Mouse (Mus musculus): ENCODE data around the gene Iqgap1.

Gene Iqgap1

GRCm38 (mm10) chr7:80843176-80843575 is 17.4 kb upstream of the Iqgap1 start:
- DNase-seq = no peak

DNA sequence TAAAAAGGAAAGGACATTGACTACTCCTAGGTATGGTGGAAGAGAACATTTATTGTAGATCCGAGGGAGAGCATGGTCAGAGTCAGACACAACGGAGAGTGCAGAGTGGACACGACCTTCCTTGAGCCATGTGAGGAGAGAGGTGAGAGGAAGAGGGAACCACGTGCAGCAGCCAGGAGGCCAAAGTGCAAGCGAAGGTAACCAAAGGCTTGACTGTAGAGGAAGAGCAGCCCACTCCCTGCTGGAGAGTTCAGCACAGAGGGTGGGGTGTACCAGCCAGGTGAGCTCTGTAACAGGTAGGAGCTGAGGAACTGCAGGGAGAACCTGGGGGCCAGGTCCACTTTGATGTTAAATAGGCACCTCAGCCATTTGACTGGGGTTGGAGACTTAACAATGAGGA is 16.4 kb upstream of the Iqgap1 start:
- no peak for DNase-seq

DNA sequence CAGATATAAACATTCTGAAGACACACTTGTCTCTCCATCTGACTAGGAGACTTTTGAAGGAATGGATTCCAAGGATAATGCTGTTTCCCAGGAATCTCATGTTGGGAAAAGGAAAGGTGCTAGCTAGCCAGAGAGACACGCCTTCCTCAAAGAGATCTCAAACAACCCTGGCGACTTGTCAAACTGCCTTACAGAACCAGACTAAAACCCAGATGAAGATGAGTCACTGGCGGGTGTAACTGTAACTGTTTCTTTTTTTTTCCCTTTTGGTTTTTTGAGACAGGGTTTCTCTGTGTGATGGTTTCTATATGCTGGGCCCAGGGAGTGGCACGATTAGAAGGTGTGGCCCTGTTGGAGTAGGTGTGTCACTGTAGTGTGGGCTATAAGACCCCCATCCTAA is 15.2 kb upstream of the Iqgap1 start:
- DNase-seq = peak; percentile 49

GRCm38 (mm10) chr7:80840241-80840640 is 14.5 kb upstream of the Iqgap1 start:
- no peak for DNase-seq

GRCm38 (mm10) chr7:80839755-80840154 is 14.0 kb upstream of the Iqgap1 start:
- no peak for DNase-seq

DNA sequence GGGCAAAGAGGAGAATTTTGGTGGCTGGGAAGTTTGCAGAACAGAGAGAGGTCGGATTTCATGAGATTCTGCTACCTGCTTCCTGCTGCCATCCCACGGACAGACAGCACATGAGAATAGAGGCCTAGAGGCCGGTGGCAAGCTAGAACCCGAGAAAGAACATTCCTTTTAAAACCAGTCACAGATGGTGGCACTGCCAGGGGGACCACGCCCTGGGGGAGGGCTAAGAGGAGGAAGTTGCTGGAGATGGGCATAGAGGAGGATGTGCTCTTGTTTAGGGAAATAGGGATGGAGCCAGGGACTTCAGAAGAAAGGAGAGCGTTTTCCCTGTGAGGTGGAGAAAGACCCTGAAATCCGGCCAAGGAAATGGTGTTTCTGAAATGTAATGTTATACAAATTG is 12.5 kb upstream of the Iqgap1 start:
- DNase-seq = no peak

GRCm38 (mm10) chr7:80837736-80838135 is 12.0 kb upstream of the Iqgap1 start:
- DNase-seq = no peak

DNA sequence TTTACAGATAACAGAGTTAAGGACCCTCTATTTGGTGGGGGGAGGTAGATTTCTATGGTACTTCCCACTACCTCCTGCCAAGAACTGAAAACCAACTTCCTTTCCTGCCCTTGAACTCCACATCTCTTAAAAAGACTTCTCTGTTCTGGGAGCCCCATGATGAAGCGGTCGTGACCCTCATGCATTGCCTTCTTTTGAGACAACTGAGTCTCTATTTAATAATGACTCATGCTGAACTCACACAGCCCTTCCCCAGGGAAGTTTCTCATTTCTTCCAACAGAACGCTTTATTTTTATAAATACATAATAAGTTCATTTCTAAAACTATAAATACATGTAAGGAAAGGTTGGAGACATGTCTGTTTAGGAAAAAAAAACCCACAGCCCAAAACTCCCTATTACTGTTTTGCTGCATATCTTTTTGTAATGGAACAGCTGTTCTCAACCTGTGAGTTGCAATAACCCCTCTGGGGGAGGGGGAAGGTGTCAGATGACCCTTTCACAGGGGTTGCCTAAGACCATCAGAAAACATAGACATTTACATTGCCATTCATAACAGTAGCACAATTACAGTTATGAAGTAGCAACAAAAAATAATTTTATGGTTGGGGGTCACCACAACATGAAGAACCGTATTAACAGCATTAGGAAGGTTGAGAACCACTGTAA is 10.3 kb upstream of the Iqgap1 start:
- DNase-seq = no peak

GRCm38 (mm10) chr7:80833651-80834532 is 8.1 kb upstream of the Iqgap1 start:
- no peak for DNase-seq

DNA sequence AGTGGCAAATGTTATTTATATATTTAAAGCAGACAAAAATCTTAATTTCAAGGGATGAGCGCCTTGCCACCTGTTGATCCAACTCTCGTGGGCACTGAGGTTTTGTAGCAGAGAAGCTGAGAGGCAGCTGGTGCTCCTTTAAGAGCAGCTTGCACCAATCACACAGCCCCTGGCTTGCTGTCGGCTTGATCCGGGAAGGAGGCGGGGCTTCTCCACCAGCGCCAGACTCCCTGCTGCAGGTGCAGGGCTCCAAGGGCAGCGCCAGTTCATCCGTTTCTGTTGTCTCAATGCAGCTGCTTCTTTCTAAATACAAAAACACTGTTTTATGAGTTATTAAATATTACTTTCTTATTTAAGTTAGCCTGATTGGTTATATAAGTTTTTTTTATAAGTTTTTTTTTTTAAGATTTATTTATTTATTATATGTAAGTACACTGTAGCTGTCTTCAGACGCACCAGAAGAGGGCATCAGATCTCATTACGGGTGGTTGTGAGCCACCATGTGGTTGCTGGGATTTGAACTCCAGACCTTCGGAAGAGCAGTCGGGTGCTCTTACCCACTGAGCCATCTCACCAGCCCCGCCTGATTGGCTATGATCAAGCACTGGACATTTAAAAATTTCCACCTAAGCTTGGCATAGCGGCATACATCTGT is 7.3 kb upstream of the Iqgap1 start:
- peak; percentile 13 for DNase-seq

DNA sequence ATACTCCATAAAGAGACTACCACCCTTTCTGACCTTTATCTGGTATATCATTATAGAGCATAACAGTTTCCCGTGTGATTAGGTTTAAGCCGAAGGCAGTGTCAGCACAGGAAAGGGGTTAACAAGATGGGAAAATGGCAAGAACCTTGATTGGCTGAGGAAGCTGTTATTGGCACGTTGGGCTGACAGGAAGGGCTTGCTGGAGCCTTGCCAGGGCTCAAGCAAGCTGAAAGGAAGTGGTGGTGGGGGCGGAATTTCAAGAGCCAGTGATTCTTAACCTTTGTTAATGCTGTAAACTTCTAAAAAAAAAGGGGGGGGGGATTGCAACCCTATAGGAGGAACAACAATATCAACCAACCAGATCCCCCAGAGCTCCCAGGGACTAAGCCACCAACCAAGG is 6.4 kb upstream of the Iqgap1 start:
- no peak for DNase-seq

DNA sequence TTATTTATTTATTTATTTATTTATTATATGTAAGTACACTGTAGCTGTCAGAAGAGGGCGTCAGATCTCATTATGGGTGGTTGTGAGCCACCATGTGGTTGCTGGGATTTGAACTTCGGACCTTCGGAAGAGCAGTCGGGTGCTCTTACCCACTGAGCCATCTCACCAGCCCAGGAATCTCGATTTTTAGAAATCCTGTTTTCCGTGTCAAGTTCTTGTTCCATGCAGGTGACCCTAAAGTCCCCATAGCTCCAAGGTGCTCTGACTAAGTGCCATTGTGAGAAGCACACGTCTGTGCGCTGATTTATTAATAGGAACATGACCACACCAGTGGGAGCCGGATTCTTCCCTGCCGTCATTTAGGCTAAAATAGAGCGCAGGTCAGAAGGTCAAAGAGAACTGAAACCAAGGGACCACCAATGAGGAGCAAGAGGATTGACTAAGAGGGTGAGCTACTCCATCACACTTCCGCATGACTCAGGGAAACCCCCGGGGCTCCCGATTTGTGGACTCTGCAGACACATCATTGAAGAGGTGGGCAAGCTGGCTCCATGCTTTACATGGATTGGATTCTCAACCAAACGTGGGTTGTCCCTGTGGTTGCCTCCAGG is 4.5 kb upstream of the Iqgap1 start:
- no peak for DNase-seq

GRCm38 (mm10) chr7:80828146-80828860 is 2.5 kb upstream of the Iqgap1 start:
- peak; percentile 35 for DNase-seq

DNA sequence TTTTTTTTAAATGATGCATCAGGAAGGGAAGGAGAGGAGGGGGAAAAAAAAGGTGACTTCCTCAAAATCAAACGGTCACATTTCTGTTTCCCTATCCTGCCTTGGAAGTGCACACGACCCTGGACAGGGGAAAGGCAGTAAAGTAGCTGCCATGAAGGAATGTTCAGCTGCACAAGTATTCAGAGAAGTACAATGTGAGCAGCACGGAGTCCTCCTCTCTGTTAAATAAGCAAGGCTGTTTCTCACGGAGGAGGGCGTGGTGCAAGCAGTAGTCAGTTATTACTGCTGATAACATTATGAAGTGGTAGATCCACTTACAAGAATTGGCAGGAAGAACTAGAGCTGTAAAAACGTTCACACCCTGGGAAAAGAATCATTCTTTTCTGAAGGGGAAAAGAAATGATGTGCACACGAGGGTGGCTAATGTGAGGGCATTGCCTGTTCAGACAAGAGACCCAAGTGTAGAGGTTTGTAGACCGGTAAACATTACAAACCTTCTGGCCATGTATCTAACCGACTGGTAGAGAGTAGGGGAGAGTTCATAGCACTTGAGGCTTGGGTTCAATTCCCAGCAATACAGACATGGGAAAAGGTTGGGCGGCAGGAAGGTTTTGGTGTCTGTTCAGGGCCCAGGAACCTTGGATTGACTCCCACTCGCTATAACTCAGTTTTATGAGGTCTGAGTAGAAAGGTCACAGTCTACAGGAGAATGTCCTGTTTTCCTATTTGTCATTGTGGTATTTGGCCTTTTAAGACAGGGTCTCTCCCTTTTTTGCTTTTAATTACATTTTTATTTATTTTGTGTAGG is 1.7 kb downstream of the Iqgap1 start:
- DNase-seq = no peak

- no peak for DNase-seq
Measured at GRCm38 (mm10) chr7:80823267-80823666, 2.5 kb downstream of the Iqgap1 start.

GRCm38 (mm10) chr7:80820838-80821237 is 4.9 kb downstream of the Iqgap1 start:
- no peak for DNase-seq

DNA sequence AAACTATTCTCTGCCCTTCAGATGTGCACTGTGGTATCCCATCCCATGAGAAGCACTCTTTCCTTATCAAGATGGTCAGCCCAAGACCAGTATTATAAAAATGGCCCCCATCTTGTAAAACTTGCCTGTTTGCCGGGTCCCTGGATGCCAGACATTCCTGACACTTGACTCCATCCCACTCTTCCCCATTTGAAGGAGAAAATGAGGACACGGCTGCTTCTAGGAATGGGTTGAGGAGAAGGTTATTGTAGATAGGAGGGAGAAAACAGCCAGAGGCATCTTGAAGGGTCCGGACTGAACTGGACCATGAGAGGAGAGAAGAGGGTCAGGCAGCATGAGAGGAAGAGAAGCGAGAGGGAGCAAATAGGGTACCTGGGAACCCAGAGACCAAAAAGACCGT is 9.1 kb downstream of the Iqgap1 start:
- no peak for DNase-seq

GRCm38 (mm10) chr7:80813397-80813796 is 12.4 kb downstream of the Iqgap1 start:
- no peak for DNase-seq

GRCm38 (mm10) chr7:80806331-80806730 is 19.4 kb downstream of the Iqgap1 start:
- peak; percentile 70 for DNase-seq

GRCm38 (mm10) chr7:80803173-80803872 is 22.5 kb downstream of the Iqgap1 start:
- peak; percentile 96 for DNase-seq
